Mouse (Mus musculus): ENCODE measurements around the gene Gtpbp3.

Gtpbp3 gene

GRCm38 (mm10) chr8:71487691-71488445 is at the start of gene Gtpbp3:
TSS of gene Gtpbp3 (plus strand) at chr8:71488103.
- DNase-seq (ENCODE audit: low read depth) = peak; percentile 89

- DNase-seq (ENCODE audit: low read depth) = peak; percentile 87
Measured at GRCm38 (mm10) chr8:71441404-71441803, 46.5 kb upstream of the Gtpbp3 start.

GRCm38 (mm10) chr8:71445096-71445495 is 42.8 kb upstream of the Gtpbp3 start:
- DNase-seq (ENCODE audit: low read depth) = peak; percentile 22

- no peak for DNase-seq (ENCODE audit: low read depth)
Measured at GRCm38 (mm10) chr8:71451337-71451736, 36.6 kb upstream of the Gtpbp3 start.

GRCm38 (mm10) chr8:71451777-71452176 is 36.1 kb upstream of the Gtpbp3 start:
- no peak for DNase-seq (ENCODE audit: low read depth)

GRCm38 (mm10) chr8:71452669-71453068 is 35.2 kb upstream of the Gtpbp3 start:
- DNase-seq (ENCODE audit: low read depth) = no peak

- no peak for DNase-seq (ENCODE audit: low read depth)
Measured at GRCm38 (mm10) chr8:71454668-71455067, 33.2 kb upstream of the Gtpbp3 start.

GRCm38 (mm10) chr8:71456906-71457305 is 31.0 kb upstream of the Gtpbp3 start:
- DNase-seq (ENCODE audit: low read depth) = no peak

- DNase-seq (ENCODE audit: low read depth) = no peak
Measured at GRCm38 (mm10) chr8:71457659-71458270, 30.1 kb upstream of the Gtpbp3 start.

GRCm38 (mm10) chr8:71460716-71461115 is 27.2 kb upstream of the Gtpbp3 start:
- no peak for DNase-seq (ENCODE audit: low read depth)

- no peak for DNase-seq (ENCODE audit: low read depth)
Measured at GRCm38 (mm10) chr8:71461152-71461840, 26.6 kb upstream of the Gtpbp3 start.

GRCm38 (mm10) chr8:71462191-71462590 is 25.7 kb upstream of the Gtpbp3 start:
- DNase-seq (ENCODE audit: low read depth) = no peak

GRCm38 (mm10) chr8:71462786-71463185 is 25.1 kb upstream of the Gtpbp3 start:
- DNase-seq (ENCODE audit: low read depth) = peak; percentile 33

- DNase-seq (ENCODE audit: low read depth) = peak; percentile 98
Measured at GRCm38 (mm10) chr8:71463188-71464033, 24.5 kb upstream of the Gtpbp3 start, which contains the start of gene Abhd8. TSS of gene Abhd8 (minus strand) at chr8:71463655.

- DNase-seq (ENCODE audit: low read depth) = peak; percentile 99
Measured at GRCm38 (mm10) chr8:71464513-71465500, 23.1 kb upstream of the Gtpbp3 start, which contains the start of gene Mrpl34. TSS of gene Mrpl34 (plus strand) at chr8:71464959.

GRCm38 (mm10) chr8:71465733-71466132 is 22.2 kb upstream of the Gtpbp3 start:
- no peak for DNase-seq (ENCODE audit: low read depth)

GRCm38 (mm10) chr8:71466198-71466597 is 21.7 kb upstream of the Gtpbp3 start:
- DNase-seq (ENCODE audit: low read depth) = no peak

GRCm38 (mm10) chr8:71467201-71467600 is 20.7 kb upstream of the Gtpbp3 start:
- DNase-seq (ENCODE audit: low read depth) = no peak

- DNase-seq (ENCODE audit: low read depth) = no peak
Measured at GRCm38 (mm10) chr8:71468001-71468400, 19.9 kb upstream of the Gtpbp3 start.

GRCm38 (mm10) chr8:71468916-71469315 is 19.0 kb upstream of the Gtpbp3 start, which contains the start of gene Dda1:
TSS of gene Dda1 (plus strand) at chr8:71469199.
- DNase-seq (ENCODE audit: low read depth) = peak; percentile 99

- peak; percentile 64 for DNase-seq (ENCODE audit: low read depth)
Measured at GRCm38 (mm10) chr8:71469411-71469810, 18.5 kb upstream of the Gtpbp3 start.

Measured in NIH3T3 (cell line).